ENCODE assay signal across 9 mouse cellular contexts in the genomic region with DNA sequence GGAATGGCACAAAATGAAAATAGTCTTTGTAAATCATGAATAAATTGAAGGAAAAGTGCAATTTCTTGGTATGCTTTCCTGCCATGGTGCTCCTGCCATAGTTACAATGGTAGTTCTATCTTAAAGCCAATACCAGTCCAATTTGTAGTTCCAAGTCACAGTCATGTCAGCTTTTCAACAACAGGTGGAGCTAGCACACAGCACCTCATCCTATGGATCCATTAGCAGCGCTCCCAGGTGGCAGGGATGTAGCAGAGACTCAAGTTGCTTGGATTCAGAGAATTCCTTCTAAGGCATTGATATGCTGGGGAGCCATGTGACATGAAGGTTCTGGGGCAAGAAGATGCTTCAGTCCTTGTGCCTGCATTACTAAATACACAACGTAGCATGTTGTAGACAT. TPM values are rescaled to one million over a fixed set of nuclear protein-coding genes. Genes with fewer than 3 reads are reported as not detected.
A peak's percentile ranks its signal among the peaks of the same experiment; 100 is the strongest.
DNase-seq lines count a peak whose midpoint lies in the region; ATAC-seq and TF ChIP-seq lines count a peak whose summit lies in the region.
"Had no signal": no experiment of that assay in that cellular context is flagged by ENCODE, and none has a peak within 500 bp of the region (broad histone marks: within the 10 kb centered on the region; RNA-seq: fewer than 3 reads in every experiment).

No protein-coding gene starts in this region.

- ATAC-seq in Patski: no peak
- no peak for ATAC-seq in erythroid progenitor cell, adult 5-6 weeks (replicated peaks; ENCODE audit: low FRiP score, poor library complexity, severe bottlenecking)
- no peak for ATAC-seq in granulocyte monocyte progenitor cell, adult 5-6 weeks (replicated peaks; ENCODE audit: poor library complexity, severe bottlenecking)

- no peaks in the 10 kb centered on the region for H3K27me3 ChIP-seq in Patski

- POLR2A ChIA-PET in Patski (lab: Charles Lee): no interaction called here

- CTCF ChIA-PET in Patski (lab: Charles Lee): interaction anchor here (1.1 kb wide), 2 partner anchors 10 to 359 kb away, joined by 3 to 5 read pairs; no protein-coding TSS in a partner anchor

- in situ Hi-C loops in Patski (cut with MboI; ENCODE audit: low pct_unique_long_range_greater_than_20kb): no loop called here

- TF ChIP-seq CTCF in Patski (IDR thresholded peaks at IDR 0.05): peak; percentile 88

- DNase-seq in heart, adult 11 months: peak; percentile 82
- DNase-seq in heart, adult 8-10 months (ENCODE audit: low spot score): no peak
- peak; percentile 57 for DNase-seq in 3T3-L1 (ENCODE audit: low read depth, low spot score)
- DNase-seq in Patski (ENCODE audit: low read depth, low spot score): no peak
- DNase-seq in kidney, postnatal 10 days: peak; percentile 52
- DNase-seq in gastrocnemius, postnatal 10 days: no peak

RNA-seq across cellular contexts. Expression of gene Micu2, which starts 19.8 kb away (rescaled TPM):
- 10 to 100 TPM; 76.3 to 95.8 (median 84.0) TPM for total RNA-seq in heart, adult 8-10 months (2022)
- 88.2 TPM for polyA plus RNA-seq in Patski (2021)
- total RNA-seq in erythroid progenitor cell, adult 5-6 weeks (2015; ENCODE audit: low replicate concordance): 14.3 and 26.7 TPM in 2 replicates
- total RNA-seq in erythroid progenitor cell, adult 5-6 weeks (2017; ENCODE audit: low replicate concordance): 39.6 and 45.7 TPM in 2 replicates
- 10 to 100 TPM; 54.2 to 58.1 TPM for total RNA-seq in gastrocnemius, postnatal 10 days (2021)
- total RNA-seq in granulocyte monocyte progenitor cell, adult 5-6 weeks (2014; fragmentation: Nextera tagmentation): 27.6 and 38.3 TPM in 2 replicates
- 70.8 and 72.5 TPM in 2 replicates for total RNA-seq in granulocyte monocyte progenitor cell, adult 5-6 weeks (2017)

RNA-seq across cellular contexts. Expression of gene Fgf9, which starts 51.5 kb away (rescaled TPM):
- 1 to 10 TPM; 7.3 to 9.1 (median 7.7) TPM for total RNA-seq in heart, adult 8-10 months (2022)
- 2.0 TPM for polyA plus RNA-seq in Patski (2021)
- total RNA-seq in erythroid progenitor cell, adult 5-6 weeks (2015; ENCODE audit: low replicate concordance): not detected in 2 replicates
- not detected in 2 replicates for total RNA-seq in erythroid progenitor cell, adult 5-6 weeks (2017; ENCODE audit: low replicate concordance)
- total RNA-seq in gastrocnemius, postnatal 10 days (2021): 1 to 10 TPM; 1.2 to 1.8 TPM
- not detected in 2 replicates for total RNA-seq in granulocyte monocyte progenitor cell, adult 5-6 weeks (2014; fragmentation: Nextera tagmentation)
- not detected in 2 replicates for total RNA-seq in granulocyte monocyte progenitor cell, adult 5-6 weeks (2017)
- polyA plus RNA-seq: spleen, adult 2 months had no signal

Comparison
In these comparisons a context has a peak if more than half of its experiments do, and no peak if none do; other contexts are left out.
1. DNase-seq: peak in heart, adult 11 months (single experiment), 3T3-L1 (single experiment) and kidney, postnatal 10 days (single experiment); none in heart, adult 8-10 months (single experiment), Patski (single experiment) and gastrocnemius, postnatal 10 days (single experiment).